Mouse (Mus musculus) urinary bladder, adult 2 months (tissue): ENCODE results near the gene Osbpl9. TPM values are rescaled to one million over a fixed set of nuclear protein-coding genes. Genes with fewer than 3 reads are reported as not detected.

Source experiments
- DNase-seq: peaks from one replicate; pipeline ENCODE4 v3.0.0; 2022; ENCODE audit warnings: low spot score
- polyA plus RNA-seq: library from polyadenylated mRNA; depleted of rRNA; stranded (reverse); fragments of >200 nt; gene quantifications from 2 replicates; pipeline ENCODE4 v1.2.3, GENCODE M21; 2012

The Osbpl9 gene
- polyA plus RNA-seq, 1 experiment: 97.5 TPM

DNA sequence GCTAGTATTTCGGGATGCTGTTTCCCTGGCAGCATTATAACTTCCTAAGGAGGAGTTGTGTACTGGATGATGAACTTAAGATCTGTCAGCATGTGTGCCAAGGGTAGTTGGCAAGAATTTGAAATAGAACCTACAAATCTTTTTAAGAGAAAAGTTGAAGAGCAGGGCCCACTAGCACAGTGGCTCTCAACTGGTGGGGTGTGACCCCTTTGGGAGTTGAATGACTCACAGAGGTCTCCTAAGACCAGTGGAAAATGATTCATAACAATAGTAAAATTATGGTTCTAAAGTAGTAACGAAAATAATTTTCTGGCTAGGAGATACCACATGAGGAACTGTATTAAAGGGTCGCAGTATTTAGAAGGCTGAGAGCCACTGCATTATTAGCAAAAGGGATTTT is 67.1 kb downstream of the Osbpl9 start:
- no peak for DNase-seq

DNA sequence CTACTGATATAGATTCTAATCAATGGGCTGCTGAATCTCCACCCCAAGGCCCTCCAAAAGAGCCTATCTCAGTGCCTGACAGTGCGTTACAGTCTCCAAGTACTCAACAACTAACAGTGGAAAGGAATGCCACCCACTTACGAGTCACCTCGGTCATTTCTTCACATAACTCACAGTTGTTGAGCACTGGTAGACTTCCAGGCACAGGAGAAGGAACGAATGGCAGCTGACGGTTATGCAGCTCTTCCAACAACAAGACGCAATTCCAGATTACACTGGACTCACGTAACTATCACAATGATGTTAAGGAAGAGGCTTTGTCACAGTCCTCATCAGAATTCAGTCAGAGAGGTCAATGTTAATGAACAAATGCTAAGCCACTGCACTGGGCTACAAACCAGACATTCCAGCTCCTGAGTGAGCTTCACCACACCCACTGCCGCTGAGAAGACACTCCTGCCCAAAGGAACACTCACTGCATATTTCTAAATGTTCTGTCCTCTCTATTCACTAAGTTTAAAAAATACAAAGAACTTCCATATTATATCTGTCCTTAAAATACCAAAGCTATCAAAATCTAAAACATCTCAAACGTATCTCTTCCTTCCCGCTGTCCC is 70.7 kb downstream of the Osbpl9 start:
- no peak for DNase-seq

DNA sequence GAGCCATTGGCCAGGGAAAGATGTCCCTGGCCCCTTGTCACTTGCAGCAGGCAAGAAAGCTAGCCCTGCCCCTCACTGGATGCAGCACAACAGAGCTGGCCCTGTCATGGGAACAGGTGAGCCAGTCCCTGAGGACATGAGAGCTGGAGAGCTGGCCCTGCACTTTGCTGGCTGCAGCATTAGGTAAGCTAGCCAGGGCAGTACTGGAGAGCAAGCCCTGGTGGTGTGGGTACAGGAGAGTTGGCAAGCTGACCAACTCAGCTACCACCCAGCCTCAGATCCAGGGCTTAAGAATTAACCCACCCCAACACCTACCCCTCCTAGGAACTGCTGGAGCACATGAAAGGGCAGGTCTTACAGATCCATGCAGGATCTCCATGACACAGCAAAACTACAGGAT is 73.1 kb downstream of the Osbpl9 start:
- no peak for DNase-seq

DNA sequence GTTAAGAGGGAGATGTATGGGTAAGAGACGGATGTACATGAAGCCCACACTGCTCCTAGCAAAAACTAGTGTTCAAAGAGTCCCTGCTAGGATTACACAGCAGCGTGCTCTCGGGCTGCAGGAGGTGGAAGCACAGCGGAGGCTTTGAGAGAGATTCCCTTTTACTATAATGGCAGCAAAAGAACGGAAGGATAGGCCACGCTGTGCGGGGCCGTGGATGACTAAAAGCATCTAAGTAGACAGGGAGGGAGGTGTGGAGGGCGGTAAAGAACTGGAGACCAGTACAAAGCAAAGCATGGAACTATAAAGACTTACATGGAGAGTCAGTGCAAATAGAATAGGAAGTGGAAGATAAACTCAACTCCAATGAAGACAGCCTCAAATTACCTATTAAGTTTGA is 74.1 kb downstream of the Osbpl9 start:
- DNase-seq: no peak

DNA sequence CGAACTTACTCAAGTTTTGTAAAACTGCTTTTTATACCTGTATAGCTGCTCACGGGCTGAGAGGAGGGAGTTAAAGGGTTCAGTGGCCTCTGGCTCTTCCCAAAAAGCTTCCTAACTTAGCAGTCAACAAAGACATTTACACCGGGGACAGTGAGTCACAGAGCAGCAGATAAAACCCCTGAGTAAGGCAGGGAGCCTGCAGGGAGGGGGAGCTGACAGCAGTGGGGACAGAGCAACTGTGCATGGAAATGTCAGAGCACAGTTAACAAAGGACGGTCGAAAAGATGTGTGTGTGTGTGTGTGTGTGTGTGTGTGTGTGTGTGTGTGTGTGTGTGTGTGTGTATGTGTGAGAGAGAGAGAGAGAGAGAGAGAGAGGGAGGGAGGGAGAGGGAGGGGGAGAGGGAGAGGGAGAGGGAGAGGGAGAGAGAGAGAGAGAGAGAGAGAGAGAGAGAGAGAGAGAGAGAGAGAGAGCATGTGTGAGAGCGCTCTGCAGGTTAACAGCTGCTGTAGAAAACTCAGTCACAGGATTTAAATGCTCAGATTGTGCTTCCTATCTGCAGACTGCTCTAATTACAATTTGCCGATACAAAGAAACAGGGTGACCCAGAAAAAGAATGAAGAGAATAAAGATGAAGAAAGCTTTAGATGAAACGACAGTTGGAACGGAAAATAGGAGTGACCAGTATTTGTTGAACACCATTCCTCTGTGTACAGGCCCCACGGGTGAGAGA is 75.1 kb downstream of the Osbpl9 start:
- DNase-seq: no peak

DNA sequence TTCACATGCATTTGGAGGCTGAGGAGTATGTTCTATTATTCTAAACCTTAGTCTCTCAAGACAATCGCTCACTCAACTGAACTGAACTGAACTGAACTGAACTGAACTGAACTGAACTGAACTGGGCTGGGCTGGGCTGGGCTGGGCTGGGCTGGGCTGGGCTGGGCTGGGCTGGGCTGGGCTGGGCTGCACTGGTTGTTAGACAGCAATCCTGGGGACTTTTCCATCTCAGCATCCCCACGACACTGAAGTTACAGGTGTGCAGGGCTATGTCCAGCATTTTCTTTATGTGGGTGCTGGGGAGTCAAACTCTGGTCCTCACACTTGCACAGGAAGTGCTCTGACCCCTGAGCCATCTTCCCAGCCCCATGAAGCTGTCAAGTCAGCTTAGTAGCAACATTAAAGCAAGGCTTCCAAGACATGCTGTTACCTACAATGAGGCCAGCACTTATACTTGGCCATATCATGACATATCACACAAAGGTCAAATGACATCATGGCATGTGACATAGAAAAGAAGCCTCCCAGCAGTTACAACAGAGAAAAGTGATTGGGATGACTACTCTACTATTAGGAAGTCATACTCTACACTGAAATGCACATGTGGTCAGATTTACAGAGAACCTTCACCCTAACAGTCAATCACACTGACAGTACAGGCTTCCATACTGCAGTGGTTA is 76.2 kb downstream of the Osbpl9 start:
- DNase-seq: no peak

DNA sequence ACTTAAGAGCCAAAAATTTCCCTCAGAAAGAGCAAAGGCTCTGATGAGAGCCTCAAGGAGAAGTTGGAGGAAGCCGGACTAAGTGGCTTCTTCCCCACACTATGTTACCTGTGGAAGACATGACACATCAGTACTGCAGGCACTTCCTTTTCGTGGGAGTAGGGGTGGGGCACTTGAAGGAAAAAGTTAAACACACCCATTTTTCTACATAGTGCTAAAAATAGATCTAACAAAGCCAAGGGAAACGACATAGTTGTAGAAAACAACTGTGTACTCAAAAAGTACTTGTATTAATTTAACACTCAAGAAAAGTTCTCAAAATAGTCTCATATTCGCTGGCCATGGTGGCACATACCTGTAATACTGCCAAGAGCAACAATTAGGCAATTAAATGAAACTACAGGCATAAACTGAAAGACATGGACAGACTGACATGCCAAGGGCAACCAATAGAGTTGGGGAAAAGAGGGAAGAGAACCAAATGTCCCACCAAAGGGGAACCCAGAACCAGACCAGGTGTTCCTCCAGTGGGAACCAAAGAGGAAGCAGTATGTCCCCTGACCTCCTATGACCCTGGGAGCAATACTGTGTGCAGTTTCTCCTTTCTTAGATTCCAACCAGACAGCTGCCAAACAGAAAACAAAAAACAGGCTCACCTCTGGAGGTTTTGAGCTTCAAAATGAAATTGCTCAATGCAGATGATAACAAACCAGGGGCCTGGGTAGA is 79.1 kb downstream of the Osbpl9 start:
- no peak for DNase-seq

DNA sequence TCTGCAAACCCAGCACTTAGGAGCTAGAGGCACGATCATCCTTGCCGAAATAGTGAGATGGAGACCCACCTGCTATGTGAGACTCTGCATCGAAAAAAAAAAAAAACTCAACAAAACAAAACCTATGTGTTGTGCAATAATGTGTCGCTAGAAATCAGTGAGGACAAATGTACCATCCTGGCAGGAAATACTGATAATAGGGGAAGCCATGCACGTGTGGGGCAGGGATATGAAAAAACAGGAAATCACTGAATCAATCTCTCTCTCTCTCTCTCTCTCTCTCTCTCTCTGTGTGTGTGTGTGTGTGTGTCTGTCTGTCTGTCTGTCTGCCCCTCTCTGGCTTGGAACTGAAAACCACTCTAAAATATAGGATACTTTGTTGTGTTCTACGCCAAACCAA is 81.3 kb downstream of the Osbpl9 start:
- DNase-seq: no peak

DNA sequence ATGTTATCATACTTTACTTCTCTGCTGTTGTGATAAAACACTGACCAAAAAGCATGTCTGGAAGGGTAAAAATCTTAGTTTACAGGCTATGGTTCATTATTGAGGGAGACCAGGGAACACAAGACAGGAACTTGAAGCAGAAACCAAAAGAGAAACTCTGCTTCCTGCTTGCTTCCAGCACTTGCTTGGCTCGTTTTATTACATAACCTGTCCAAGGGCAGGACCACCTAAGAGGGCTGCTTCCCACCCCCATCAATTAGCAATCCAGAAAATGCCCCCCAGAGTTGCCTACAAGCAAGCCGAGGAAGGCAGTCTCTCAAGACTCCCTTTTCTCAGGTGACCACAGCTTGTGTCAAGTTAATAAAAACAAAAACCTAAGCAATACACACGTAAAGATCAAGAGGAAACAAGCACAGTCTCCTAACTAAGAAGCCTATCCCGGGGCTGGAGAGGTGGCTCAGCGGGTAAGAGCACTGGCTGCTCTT is 82.4 kb downstream of the Osbpl9 start:
- no peak for DNase-seq

DNA sequence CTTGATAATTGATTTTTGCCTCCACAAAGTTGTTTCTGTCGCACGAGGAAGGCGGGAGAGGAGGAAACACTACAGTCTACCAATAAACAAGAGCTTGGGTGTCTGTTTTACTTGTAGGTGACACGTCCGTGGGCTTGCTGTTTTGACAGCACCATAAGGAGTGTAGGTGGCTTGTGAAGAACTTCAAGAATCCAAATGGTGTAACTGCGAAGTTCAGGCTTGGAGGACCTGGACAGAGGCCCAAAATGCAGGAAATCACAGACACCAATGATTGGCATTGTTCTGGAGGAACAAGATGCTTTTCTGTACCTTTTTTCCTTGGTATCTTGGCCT is 83.8 kb downstream of the Osbpl9 start:
- DNase-seq: no peak

DNA sequence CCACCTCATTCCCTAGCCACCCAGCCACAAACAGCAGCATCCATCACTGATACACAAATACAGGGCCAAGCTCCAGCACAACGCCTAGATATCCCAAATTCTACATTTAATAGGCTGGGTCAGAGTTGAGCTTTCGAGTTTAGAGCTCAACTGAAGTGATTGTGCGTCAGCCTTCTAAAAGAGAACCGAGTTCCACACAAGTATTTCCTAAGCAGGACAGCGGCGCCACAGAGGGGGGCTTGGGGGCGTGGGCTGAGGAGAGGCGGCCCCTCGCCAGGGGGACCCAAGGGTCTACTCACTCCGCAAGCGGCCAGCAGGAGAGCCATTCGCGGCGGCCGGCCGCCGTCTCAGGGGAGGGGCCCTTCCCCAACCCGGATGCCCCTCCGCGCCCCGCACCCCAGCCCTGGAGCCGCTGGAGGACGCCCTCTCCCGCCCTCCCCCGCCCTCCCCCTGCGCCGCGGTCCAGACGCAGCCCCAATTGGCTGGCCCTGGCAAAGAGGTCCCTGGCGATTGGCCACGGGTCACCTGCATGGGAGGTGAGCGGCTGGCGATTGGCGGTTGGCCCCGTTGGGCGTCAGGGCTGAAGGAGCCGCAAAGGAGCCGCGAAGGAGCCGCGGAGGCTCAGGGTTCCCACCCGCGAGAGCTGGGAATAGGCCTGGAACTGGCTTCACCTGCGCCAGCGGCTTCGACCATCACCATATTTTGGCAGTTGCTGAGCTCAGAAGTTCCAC is 84.3 kb downstream of the Osbpl9 start:
- peak; percentile 83 for DNase-seq

DNA sequence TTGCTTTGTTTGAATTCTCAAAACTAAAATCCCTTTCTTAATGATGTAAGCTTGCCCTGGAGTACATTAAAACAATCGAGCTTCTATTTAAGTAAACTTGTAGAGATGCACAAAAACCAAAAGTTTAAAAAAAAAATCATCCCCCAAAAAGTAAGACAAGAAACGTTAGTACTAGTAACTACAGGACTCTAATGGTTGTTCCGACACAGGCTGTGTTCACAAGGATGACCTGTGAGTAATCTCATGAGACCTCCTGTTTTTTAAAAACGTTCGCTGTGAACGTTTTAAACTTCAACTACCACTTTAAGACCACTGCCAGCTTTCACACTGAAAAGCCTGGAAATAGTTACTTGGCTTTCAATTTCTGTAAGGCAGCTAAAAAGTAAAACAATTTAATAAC is 85.1 kb downstream of the Osbpl9 start:
- DNase-seq: no peak

DNA sequence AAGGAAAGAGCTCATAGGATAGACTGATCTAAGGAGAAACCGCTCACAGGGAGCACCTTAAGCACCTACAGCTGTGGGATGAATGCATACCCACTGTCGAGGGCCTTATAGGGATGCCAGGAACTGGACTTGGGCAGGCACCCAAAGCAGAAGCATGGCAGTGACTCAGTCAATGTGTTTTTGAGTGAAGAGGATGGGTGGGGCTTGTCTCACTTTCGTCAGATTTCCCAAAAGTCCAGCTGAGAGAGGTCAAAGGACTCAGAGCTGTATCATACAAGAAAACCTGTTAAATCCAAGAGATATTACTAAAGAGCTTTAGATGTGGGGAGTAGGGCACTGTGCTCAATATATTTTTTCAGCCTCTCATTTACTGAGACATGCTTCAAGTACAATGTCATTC is 85.6 kb downstream of the Osbpl9 start:
- no peak for DNase-seq

DNA sequence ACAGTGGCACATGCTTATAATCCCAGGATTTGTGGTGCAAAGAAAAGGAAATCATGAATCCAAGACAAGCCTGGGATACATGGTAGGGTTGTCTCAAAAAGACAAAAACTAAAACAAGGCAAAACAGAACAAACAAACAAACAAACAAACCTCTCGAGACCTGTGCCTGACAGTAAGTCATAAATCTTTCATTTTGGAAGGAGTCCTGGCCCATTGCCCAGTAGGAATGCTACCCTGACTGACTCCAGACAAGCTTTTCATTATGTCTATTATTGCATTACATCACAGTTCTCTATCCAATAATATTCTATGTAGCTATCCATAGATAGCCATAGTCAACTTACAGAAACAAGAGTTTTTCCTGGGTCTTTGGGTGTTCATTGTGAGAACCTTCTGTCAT is 86.3 kb downstream of the Osbpl9 start:
- no peak for DNase-seq

DNA sequence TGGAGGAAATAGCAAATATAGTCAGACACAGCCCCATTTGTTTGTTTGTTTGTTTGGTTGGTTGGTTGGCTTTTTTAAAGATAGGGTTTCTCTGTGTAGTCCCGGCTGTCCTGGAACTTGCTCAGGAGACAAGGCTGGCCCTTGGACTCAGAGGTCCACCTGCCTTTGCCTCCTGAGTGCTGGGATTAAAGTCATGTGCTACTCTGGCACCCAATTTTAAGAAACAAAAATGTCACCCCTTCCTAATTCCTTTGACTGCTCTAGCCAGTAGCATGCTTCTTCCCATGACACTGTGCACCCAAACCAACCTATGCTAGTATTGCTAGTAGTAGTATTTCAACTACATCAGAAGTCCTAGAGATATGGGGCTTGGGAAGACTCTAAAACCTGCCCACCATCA is 87.8 kb downstream of the Osbpl9 start:
- DNase-seq: no peak

DNA sequence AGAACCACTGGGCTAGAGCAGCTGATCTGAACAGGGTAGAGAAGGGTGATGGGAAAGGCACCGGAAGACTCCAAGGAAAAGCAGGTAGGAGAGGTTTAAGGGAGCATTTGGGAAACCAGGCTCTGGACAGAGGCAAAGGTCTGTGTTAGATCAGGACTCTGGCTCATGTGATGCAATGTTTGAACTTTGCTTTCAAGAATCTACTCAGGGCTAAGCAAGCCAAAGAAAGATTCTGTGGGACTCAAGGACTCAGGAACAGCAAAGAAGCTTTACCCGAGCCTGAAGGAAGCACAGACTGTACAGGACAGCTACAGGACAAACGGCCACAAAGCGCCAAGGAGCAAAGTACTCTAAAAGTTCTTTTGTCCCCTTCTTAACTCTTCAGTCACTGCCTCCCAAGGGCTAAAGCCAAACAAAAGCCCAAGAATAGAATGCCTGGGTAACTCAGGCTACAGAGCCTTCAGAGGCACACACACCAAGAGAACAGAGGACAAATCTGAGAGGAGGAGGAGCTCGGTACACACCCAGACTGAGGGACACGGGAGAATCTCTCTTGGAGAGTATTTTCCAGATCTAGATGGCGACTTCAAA is 89.1 kb downstream of the Osbpl9 start:
- DNase-seq: no peak

DNA sequence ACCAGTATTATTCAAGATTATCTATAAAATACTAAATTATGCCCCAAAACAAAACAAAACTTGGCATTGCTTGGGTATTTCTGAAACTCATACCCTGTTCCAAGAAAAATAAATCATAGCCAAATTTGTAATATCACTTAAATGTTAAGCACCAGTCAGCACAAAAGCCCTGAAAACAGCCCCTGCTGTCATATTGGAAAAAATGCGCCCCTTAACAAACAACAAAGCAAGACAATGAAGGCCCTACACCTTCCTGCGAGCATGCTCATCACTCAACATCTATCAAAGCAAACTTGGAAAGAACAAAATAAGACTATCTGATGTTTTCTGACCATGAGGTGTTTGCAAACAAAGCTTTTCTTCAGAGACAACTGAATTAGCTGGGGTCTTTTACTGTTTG is 91.1 kb downstream of the Osbpl9 start:
- DNase-seq: no peak

DNA sequence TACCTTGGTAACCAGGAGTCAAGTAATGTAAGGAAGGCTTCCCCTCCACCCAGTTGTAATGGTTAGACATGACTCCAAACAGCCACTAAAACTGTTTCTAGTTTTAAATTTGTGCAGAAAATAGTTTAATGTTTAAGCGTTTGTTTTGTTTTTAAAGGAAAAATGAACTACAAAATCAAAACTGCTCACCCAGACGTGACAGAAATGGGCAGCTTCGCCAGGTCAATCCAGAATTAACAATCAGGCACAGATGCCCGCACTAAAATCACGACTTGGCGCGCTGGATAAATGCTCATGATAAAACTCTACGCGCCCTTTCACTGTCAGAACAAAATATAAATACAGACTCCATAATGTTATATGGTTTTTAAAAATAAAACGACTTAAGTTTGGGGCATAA is 92.4 kb downstream of the Osbpl9 start:
- DNase-seq: no peak

DNA sequence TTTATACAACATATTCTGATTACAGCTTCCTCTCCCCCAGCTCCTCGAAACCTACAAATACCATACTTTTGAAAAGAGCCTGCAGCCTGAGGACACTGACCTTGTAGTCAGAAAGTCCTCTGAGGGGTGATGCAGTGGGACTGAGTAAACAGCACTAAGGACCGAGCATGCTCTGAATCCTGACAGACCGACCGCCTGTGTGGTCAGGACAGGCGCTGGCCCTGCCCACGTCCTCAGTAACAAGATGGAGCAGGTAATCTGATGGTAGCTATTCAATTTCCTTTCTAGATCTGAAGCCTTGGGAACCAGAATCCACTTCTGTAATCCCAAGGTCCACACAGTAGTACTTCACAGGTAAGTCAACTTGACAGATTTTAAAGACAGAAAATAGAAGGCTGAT is 93.1 kb downstream of the Osbpl9 start:
- no peak for DNase-seq

DNA sequence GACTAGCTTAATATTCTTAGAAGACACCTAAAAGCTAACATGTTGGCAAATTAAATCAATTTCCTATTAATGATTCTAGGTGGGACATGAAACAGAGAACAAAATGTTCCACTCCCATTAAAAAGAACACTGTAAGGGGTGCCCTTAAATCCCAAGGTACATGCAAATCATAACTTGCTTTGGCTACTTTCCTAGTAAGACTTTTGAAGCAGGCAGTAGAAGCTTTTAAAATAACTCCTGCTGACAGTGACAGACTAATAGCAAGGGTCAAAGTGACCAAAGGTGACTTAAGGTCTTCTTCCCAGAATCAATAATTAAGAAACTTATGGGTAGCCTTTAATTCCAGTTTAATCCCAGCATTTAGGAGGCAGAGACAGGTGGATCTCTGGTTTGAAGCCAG is 95.5 kb downstream of the Osbpl9 start:
- no peak for DNase-seq

DNA sequence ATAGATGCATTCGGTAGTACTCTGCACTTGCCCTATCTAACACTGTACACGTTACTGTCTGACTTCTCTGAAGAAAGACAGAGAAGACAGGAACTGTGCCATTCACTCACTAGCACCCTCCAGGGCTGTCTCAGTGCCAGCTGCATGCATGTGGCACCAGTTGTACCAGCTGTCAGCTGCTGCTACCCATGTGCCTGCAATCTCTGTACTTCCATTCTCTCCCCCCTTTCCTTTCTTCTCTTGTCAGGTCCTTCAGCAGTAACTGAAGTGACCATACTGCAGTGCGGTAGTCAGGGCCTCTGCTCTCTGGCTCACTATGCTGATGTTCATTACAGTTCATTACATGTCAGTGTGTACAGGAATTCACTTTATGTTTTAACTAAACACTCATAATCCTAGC is 96.0 kb downstream of the Osbpl9 start:
- no peak for DNase-seq

DNA sequence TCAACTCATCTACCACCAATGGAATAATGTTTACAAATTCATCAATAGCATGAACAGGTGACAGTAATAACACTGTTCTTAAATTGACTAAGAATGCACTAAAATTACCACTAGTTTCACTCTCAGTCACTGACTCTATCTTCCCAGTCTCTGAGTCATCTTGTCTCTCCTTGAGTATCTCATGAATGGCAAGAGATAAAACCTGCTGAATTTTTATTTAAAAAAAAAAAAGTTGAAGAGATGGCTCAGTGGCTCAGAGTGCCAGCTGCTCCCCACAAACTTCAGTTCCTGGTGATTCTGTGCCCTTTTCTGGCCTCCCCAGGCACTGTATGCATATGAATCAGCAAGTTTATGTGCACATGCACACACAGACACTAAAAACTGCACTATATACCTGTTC is 96.8 kb downstream of the Osbpl9 start:
- DNase-seq: no peak
